Mouse (Mus musculus): ENCODE data around the gene Olfr70. TPM values are rescaled to one million over a fixed set of nuclear protein-coding genes. Genes with fewer than 3 reads are reported as not detected.

Olfr70 gene
- not detected in 2 replicates for polyA plus RNA-seq (2015; fragmentation: Nextera tagmentation; extraction: Ambion mirVana)

GRCm38 (mm10) chr4:43700707-43701106 is at the start of gene Olfr70:
TSS of gene Olfr70 (minus strand) at chr4:43700807.
- WGBS, result 80% methylated on average over 6 of the region's 6 CpGs
- no peak within 1 kb of the TSS for H3K27ac ChIP-seq
- no peaks in the 10 kb centered on the region for H3K36me3 ChIP-seq
- no peak within 1 kb of the TSS for H3K9ac ChIP-seq
- no peak within 1 kb of the TSS for H3K4me2 ChIP-seq
- no peaks in the 10 kb centered on the region for H3K4me1 ChIP-seq
- no peaks in the 10 kb centered on the region for H3K9me3 ChIP-seq
- H3K4me3 ChIP-seq (replicated peaks), result no peak within 1 kb of the TSS
- no peak for ATAC-seq (ENCODE audit: insufficient read depth, low FRiP score, low read depth)
- no peaks in the 10 kb centered on the region for H3K27me3 ChIP-seq (replicated peaks)

GRCm38 (mm10) chr4:43745187-43745586 is 44.6 kb upstream of the Olfr70 start:
- no peaks in the 10 kb centered on the region for H3K9me3 ChIP-seq
- no peak overlapping the region for H3K4me2 ChIP-seq
- WGBS, result 14% methylated on average over 6 of the region's 6 CpGs
- H3K36me3 ChIP-seq, result no peaks in the 10 kb centered on the region
- no peak overlapping the region for H3K4me3 ChIP-seq (replicated peaks)
- H3K9ac ChIP-seq, result no peak overlapping the region
- H3K27ac ChIP-seq, result no peak overlapping the region
- H3K4me1 ChIP-seq, result no peaks in the 10 kb centered on the region
- ATAC-seq (ENCODE audit: insufficient read depth, low FRiP score, low read depth), result no peak
- no peaks in the 10 kb centered on the region for H3K27me3 ChIP-seq (replicated peaks)

GRCm38 (mm10) chr4:43743099-43743498 is 42.5 kb upstream of the Olfr70 start:
- H3K4me1 ChIP-seq, result no peaks in the 10 kb centered on the region
- H3K4me2 ChIP-seq, result no peak overlapping the region
- H3K27me3 ChIP-seq (replicated peaks), result no peaks in the 10 kb centered on the region
- WGBS, result 30% methylated on average over 1 of the region's 1 CpGs
- no peaks in the 10 kb centered on the region for H3K9me3 ChIP-seq
- H3K36me3 ChIP-seq, result no peaks in the 10 kb centered on the region
- H3K27ac ChIP-seq, result no peak overlapping the region
- no peak for ATAC-seq (ENCODE audit: insufficient read depth, low FRiP score, low read depth)
- H3K4me3 ChIP-seq (replicated peaks), result no peak overlapping the region
- H3K9ac ChIP-seq, result no peak overlapping the region

DNA sequence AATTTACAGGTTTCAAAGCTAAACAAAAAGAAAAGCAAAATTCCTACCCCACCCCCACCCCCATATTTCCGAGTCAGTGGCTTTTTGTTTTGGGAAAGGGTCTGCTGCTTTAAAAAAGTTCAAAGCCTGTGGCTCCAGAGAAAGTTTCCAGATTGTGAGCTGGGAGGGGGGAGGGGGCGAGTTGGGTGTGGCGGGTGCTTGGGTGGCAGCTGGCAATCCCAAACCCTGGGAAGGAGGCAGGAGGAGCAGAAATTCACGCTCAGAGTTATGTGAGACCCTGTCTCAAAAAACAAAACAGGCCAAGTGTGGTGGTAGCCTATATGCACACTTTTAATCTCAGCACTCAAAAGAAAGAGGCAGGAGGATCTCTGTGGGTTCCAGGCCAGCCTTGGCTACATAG is 42.0 kb upstream of the Olfr70 start:
- ATAC-seq (ENCODE audit: insufficient read depth, low FRiP score, low read depth), result no peak
- no peak overlapping the region for H3K9ac ChIP-seq
- no peaks in the 10 kb centered on the region for H3K4me1 ChIP-seq
- H3K4me2 ChIP-seq, result no peak overlapping the region
- H3K9me3 ChIP-seq, result no peaks in the 10 kb centered on the region
- no peaks in the 10 kb centered on the region for H3K36me3 ChIP-seq
- 27% methylated on average over 4 of the region's 4 CpGs for WGBS
- H3K4me3 ChIP-seq (replicated peaks), result no peak overlapping the region
- no peaks in the 10 kb centered on the region for H3K27me3 ChIP-seq (replicated peaks)
- no peak overlapping the region for H3K27ac ChIP-seq

DNA sequence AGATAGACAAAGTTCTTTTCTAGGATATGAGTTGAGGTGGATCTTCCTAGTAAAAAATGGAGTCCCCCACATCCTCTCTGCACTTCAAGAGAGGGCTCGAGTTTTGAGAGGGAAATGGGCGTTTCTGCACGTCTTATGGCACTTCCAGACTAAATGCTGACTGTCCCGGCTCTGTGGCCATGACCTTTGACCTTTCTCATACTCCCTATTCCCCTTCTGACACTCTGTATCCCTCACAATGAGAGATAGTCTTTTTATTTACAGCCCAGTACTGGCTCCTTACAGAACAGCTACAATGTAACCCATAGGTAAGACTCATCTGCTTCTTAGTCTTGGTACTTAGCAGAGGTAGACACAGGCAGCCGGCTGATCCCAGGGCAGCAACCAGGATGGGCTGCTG is 40.9 kb upstream of the Olfr70 start:
- 56% methylated on average over 5 of the region's 5 CpGs for WGBS
- Histone ChIP-seq H3K4me2 (no peak overlapping the region), H3K4me3 (replicated peaks) (no peak overlapping the region), H3K9ac (no peak overlapping the region), H3K27me3 (replicated peaks) (no peaks in the 10 kb centered on the region), H3K36me3 (no peaks in the 10 kb centered on the region), H3K9me3 (no peaks in the 10 kb centered on the region), H3K27ac (no peak overlapping the region), H3K4me1 (no peaks in the 10 kb centered on the region)
- no peak for ATAC-seq (ENCODE audit: insufficient read depth, low FRiP score, low read depth)

DNA sequence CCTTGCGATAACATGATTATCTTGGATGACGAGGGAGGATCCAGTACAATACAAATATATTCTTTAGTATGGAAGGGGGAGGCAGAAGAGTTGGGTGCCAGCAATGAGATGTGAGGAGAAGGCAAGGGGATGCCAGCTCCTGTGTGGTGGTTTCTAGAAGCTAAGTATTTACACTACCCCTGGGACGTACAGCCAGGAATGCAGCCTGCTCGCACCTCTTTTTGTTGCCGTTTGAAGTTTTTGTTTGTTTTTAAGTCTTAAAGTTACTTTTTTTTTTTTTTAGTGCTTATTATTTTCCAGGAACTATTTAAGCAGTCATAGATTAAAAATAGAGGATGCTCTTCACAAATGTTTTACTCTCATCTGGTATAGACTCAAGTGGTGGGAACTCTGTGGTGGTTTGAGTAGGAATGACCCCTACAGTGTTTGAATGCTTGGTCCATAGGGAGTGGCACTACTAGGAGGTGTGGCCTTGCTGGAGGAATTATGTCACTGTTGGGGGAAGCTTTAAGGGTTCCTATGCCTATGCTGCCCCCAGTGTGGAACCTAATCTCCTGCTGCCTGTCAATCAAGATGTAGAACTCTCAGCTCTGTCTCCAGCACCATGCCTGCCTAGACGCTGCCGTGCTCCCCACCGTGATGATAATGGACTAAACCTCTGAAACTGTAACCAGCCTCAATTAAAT is 38.5 kb upstream of the Olfr70 start:
- ATAC-seq (ENCODE audit: insufficient read depth, low FRiP score, low read depth), result no peak
- Histone ChIP-seq H3K4me1 (no peaks in the 10 kb centered on the region), H3K27ac (no peak overlapping the region), H3K4me2 (no peak overlapping the region), H3K9me3 (no peaks in the 10 kb centered on the region), H3K27me3 (replicated peaks) (no peaks in the 10 kb centered on the region), H3K9ac (no peak overlapping the region), H3K36me3 (no peaks in the 10 kb centered on the region), H3K4me3 (replicated peaks) (no peak overlapping the region)
- WGBS, result 58% methylated on average over 8 of the region's 8 CpGs

GRCm38 (mm10) chr4:43737144-43737543 is 36.5 kb upstream of the Olfr70 start:
- Histone ChIP-seq H3K27ac (no peak overlapping the region), H3K4me2 (no peak overlapping the region), H3K4me3 (replicated peaks) (no peak overlapping the region)

GRCm38 (mm10) chr4:43733186-43733585 is 32.6 kb upstream of the Olfr70 start:
- H3K4me2 ChIP-seq, result no peak overlapping the region
- peaks cover 25% of the 10 kb centered on the region for H3K4me1 ChIP-seq
- H3K27ac ChIP-seq, result no peak overlapping the region
- H3K4me3 ChIP-seq (replicated peaks), result no peak overlapping the region
- no peaks in the 10 kb centered on the region for H3K27me3 ChIP-seq (replicated peaks)
- WGBS, result 86% methylated on average over 5 of the region's 5 CpGs
- H3K36me3 ChIP-seq, result no peaks in the 10 kb centered on the region
- ATAC-seq (ENCODE audit: insufficient read depth, low FRiP score, low read depth), result no peak
- H3K9me3 ChIP-seq, result no peaks in the 10 kb centered on the region
- H3K9ac ChIP-seq, result no peak overlapping the region

More at GRCm38 (mm10) chr4:43737144-43737543, 36.5 kb upstream of the Olfr70 start:
- no peaks in the 10 kb centered on the region for H3K27me3 ChIP-seq (replicated peaks)
- no peak for ATAC-seq (ENCODE audit: insufficient read depth, low FRiP score, low read depth)
- H3K9ac ChIP-seq, result no peak overlapping the region
- H3K9me3 ChIP-seq, result no peaks in the 10 kb centered on the region
- no peaks in the 10 kb centered on the region for H3K4me1 ChIP-seq
- H3K36me3 ChIP-seq, result no peaks in the 10 kb centered on the region
- WGBS, result 74% methylated on average over 6 of the region's 6 CpGs

DNA sequence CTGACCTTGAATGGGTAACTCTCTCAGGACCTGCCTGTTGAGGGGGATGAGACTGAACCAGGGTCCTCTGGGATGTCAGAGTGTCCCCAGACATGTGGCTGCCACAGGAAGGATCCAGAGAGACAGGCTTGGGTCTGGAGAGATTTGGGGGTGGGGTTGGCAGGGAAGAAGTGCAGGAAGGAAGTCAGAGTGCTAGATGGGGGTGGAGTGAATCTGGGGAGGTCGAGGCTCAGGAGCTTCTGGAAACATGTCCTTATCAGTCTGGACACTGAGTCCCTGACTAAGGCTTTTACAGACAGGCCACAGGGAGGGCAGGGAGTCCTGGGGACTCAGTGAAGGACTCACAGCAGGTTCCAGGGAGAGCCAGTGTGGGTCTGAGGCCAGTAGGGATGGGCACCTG is 31.6 kb upstream of the Olfr70 start:
- WGBS, result 20% methylated on average over 1 of the region's 1 CpGs
- Histone ChIP-seq H3K9ac (no peak overlapping the region), H3K36me3 (no peaks in the 10 kb centered on the region), H3K4me3 (replicated peaks) (no peak overlapping the region), H3K27me3 (replicated peaks) (no peaks in the 10 kb centered on the region), H3K27ac (no peak overlapping the region), H3K9me3 (no peaks in the 10 kb centered on the region), H3K4me1 (peaks cover 35% of the 10 kb centered on the region), H3K4me2 (no peak overlapping the region)
- ATAC-seq (ENCODE audit: insufficient read depth, low FRiP score, low read depth), result no peak

DNA sequence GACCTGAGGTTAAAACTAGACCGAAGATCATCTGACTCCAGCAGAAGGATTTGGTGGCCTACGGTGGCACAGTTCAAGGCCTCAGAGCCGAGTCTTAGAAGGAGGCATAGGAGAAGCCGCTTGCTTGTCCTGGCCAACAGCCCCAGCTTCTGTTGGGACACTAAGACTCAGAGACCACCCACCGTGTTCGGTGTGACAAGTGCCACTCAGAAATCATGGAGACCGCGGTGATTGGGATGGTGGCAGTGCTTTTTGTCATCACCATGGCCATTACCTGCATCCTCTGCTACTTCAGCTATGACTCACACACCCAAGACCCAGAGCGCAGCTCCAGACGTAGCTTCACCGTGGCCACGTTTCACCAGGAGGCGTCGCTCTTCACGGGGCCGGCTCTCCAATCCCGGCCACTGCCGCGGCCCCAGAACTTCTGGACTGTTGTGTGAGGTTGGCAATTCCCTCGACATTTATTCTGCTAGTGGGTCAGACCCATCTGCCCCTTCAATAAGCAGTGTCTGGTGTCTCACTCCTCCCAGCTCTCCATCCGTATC is 30.2 kb upstream of the Olfr70 start:
- no peak for ATAC-seq (ENCODE audit: insufficient read depth, low FRiP score, low read depth)
- Histone ChIP-seq H3K9me3 (no peaks in the 10 kb centered on the region), H3K36me3 (no peaks in the 10 kb centered on the region), H3K4me2 (no peak overlapping the region), H3K9ac (no peak overlapping the region), H3K27ac (no peak overlapping the region), H3K4me3 (replicated peaks) (no peak overlapping the region), H3K4me1 (peaks cover 48% of the 10 kb centered on the region), H3K27me3 (replicated peaks) (no peaks in the 10 kb centered on the region)
- WGBS, result 59% methylated on average over 21 of the region's 21 CpGs

DNA sequence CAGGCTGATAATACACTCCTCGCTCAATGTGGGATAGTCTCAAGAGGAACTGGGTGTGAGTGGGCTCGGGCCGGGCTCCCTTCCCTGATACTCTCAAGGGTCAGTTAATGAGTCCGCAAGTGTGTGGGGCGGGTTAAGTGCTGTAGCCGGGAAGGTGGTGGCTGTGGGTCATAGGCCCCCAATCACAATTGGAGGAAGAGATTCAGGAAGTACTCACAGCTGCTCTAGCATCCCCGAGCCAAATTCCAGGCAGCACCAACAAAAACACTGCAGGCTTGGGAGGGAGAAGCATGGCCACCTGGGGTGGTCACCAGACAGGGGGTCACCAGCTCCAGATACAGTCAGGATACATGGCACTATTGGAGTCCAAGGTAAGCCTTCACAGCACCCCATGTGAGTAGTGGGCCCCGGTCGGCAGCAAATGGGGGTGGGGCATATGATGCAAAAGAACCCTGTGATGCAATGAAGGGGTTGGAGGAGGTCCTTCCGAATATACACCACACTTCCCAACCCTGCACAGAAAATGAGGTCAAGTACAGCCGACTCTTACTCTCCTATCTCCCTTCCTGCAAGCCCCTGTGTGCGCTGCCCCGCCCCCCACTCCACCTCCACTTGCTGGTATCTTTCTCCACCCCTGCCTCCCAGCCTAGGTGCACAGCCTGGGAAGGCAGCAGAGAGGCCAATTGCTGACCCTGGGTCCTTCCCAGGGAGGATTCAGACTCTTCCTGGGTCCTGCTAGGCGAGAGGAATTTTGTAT is 29.4 kb upstream of the Olfr70 start, which contains the start of gene Spaar:
TSS of gene Spaar (plus strand) at position 241 of the 757 bp plus-strand sequence.
- no peak for ATAC-seq (ENCODE audit: insufficient read depth, low FRiP score, low read depth)
- Histone ChIP-seq H3K36me3 (no peaks in the 10 kb centered on the region), H3K27ac (peak within 1 kb of the TSS; percentile 87), H3K27me3 (replicated peaks) (no peaks in the 10 kb centered on the region), H3K9ac (no peak within 1 kb of the TSS), H3K4me1 (peaks cover 48% of the 10 kb centered on the region), H3K4me3 (replicated peaks) (no peak within 1 kb of the TSS), H3K9me3 (no peaks in the 10 kb centered on the region), H3K4me2 (no peak within 1 kb of the TSS)
- 52% methylated on average over 14 of the region's 14 CpGs for WGBS

GRCm38 (mm10) chr4:43729126-43729525 is 28.5 kb upstream of the Olfr70 start:
- no peaks in the 10 kb centered on the region for H3K36me3 ChIP-seq
- ATAC-seq (ENCODE audit: insufficient read depth, low FRiP score, low read depth), result no peak
- H3K27me3 ChIP-seq (replicated peaks), result no peaks in the 10 kb centered on the region
- H3K9ac ChIP-seq, result no peak overlapping the region
- H3K4me1 ChIP-seq, result peaks cover 48% of the 10 kb centered on the region
- H3K27ac ChIP-seq, result peak overlapping the region; percentile 87
- no peaks in the 10 kb centered on the region for H3K9me3 ChIP-seq
- H3K4me3 ChIP-seq (replicated peaks), result no peak overlapping the region
- 56% methylated on average over 3 of the region's 3 CpGs for WGBS
- no peak overlapping the region for H3K4me2 ChIP-seq
